Mouse (Mus musculus) embryonic fibroblast, embryonic 13.5 days (primary cell): ENCODE measurements around the gene Zfp362.

Experiments
- CTCF ChIP-seq: IDR thresholded peaks from 2 replicates; pipeline ENCODE4 v1.5.1; 2011; ENCODE audit warnings: mild to moderate bottlenecking, control low read depth, low read length, moderate library complexity, borderline replicate concordance; ENCODE audit not compliant: insufficient read depth
- POLR2A ChIP-seq: IDR thresholded peaks from 2 replicates; pipeline ENCODE4 v1.6.1; 2011; ENCODE audit warnings: low read depth, mild to moderate bottlenecking, control low read depth, low read length, moderate library complexity

- TF ChIP-seq CTCF (no peak), POLR2A (no peak)
These were observed 45.8 kb downstream of the Zfp362 start for GRCm38 (mm10) chr4:128760029-128760428.
